Mouse (Mus musculus) CH12.LX (cell line): ENCODE measurements around the gene Cacng2. TPM values are rescaled to one million over a fixed set of nuclear protein-coding genes. Genes with fewer than 3 reads are reported as not detected.

Experiments
- DNase-seq: peaks from one replicate; pipeline ENCODE4 v3.0.0-alpha.2; 2013; ENCODE audit errors: extremely low read depth
- H3K27ac ChIP-seq: 2 replicates; pipeline ENCODE4 v1.5.1; 2012; ENCODE audit warnings: low read depth, mild to moderate bottlenecking, control low read depth, moderate library complexity; ENCODE audit not compliant: insufficient read depth
- H3K27me3 ChIP-seq: replicated peaks from 2 replicates; pipeline ENCODE3; 2012; ENCODE audit warnings: inconsistent platforms
- H3K36me3 ChIP-seq, 2 experiments: replicated peaks in 1 of 2; 2 replicates each; pipeline versions ENCODE3 to v1.6.1; 2012; ENCODE audit warnings: inconsistent platforms in 1 of 2, low read length in 1 of 2, mild to moderate bottlenecking in 1 of 2, mixed read lengths in 1 of 2, moderate library complexity in 1 of 2; ENCODE audit not compliant: control insufficient read depth in 1 of 2, insufficient read depth in 1 of 2
- H3K4me1 ChIP-seq, 2 experiments: 2 replicates each; pipeline ENCODE4 v1.6.1; 2012; ENCODE audit warnings: inconsistent platforms in 1 of 2, moderate library complexity in 1 of 2; ENCODE audit not compliant: insufficient read depth in 2 of 2, control insufficient read depth in 1 of 2
- H3K4me2 ChIP-seq: 2 replicates; pipeline ENCODE4 v1.6.1; 2012; ENCODE audit warnings: low read depth, mild to moderate bottlenecking, control low read depth; ENCODE audit not compliant: poor library complexity, insufficient read depth, severe bottlenecking
- H3K4me3 ChIP-seq, 3 experiments: fragments of 150-350 bp in 1 of 3; sonication (generic) in 1 of 3; replicated peaks in 1 of 3; 2 replicates each; pipeline versions ENCODE3 to v1.5.1; 2011 to 2012; ENCODE audit warnings: low read depth in 2 of 3, low read length in 2 of 3, mild to moderate bottlenecking in 2 of 3, moderate library complexity in 2 of 3, control low read depth in 1 of 3, improper control_type of control experiment in 1 of 3, inconsistent platforms in 1 of 3, mixed read lengths in 1 of 3; ENCODE audit not compliant: poor library complexity in 1 of 3
- H3K79me2 ChIP-seq: replicated peaks from 2 replicates; pipeline ENCODE4 v1.6.1; 2012; ENCODE audit warnings: mild to moderate bottlenecking, moderate library complexity; ENCODE audit not compliant: control insufficient read depth, poor library complexity, insufficient read depth, severe bottlenecking; ENCODE audit errors: extremely low read depth
- H3K9ac ChIP-seq: 2 replicates; pipeline ENCODE4 v1.6.1; 2012; ENCODE audit warnings: low read depth, mild to moderate bottlenecking, control low read depth, moderate library complexity; ENCODE audit not compliant: insufficient read depth
- H3K9me3 ChIP-seq: replicated peaks from 2 replicates; pipeline ENCODE3; 2012; ENCODE audit warnings: low read length, inconsistent platforms, mixed read lengths
- BHLHE40 ChIP-seq: IDR thresholded peaks from 2 replicates; pipeline ENCODE4 v1.6.1; 2011; ENCODE audit warnings: mild to moderate bottlenecking, low read depth, low read length, improper control_type of control experiment
- CHD1 ChIP-seq: IDR thresholded peaks from 2 replicates; pipeline ENCODE4 v1.6.1; 2012; ENCODE audit warnings: low read depth, low read length, improper control_type of control experiment, inconsistent platforms
- CHD2 ChIP-seq: IDR thresholded peaks from 2 replicates; pipeline ENCODE4 v1.6.1; 2011; ENCODE audit warnings: low read length, improper control_type of control experiment
- CTCF ChIP-seq, 2 experiments: IDR thresholded peaks in 1 of 2; conservative IDR thresholded peaks in 1 of 2; 2 replicates each; pipeline ENCODE4 v1.5.1; 2011 to 2012; ENCODE audit warnings: low read depth in 2 of 2, low read length in 2 of 2, improper control_type of control experiment in 1 of 2, inconsistent platforms in 1 of 2, mild to moderate bottlenecking in 1 of 2, moderate library complexity in 1 of 2
- ELF1 ChIP-seq: IDR thresholded peaks from 2 replicates; pipeline ENCODE4 v1.6.1; 2014; ENCODE audit warnings: low read depth, mild to moderate bottlenecking, inconsistent platforms, low read length, improper control_type of control experiment
- JUN ChIP-seq: IDR thresholded peaks from 2 replicates; pipeline ENCODE4 v1.6.1; 2011; ENCODE audit warnings: low read depth, mild to moderate bottlenecking, low read length, improper control_type of control experiment, moderate library complexity; ENCODE audit not compliant: insufficient read depth
- MAFK ChIP-seq: IDR thresholded peaks from 2 replicates; pipeline ENCODE4 v1.6.1; 2011; ENCODE audit warnings: low read length, improper control_type of control experiment; ENCODE audit not compliant: insufficient replicate concordance
- MAZ ChIP-seq: IDR thresholded peaks from 2 replicates; pipeline ENCODE4 v1.6.1; 2012; ENCODE audit warnings: low read depth, mild to moderate bottlenecking, inconsistent platforms, low read length, improper control_type of control experiment, moderate library complexity
- MXI1 ChIP-seq: IDR thresholded peaks from 2 replicates; pipeline ENCODE4 v1.6.1; 2011; ENCODE audit warnings: mild to moderate bottlenecking, low read depth, low read length, improper control_type of control experiment
- MYC ChIP-seq: IDR thresholded peaks from 2 replicates; pipeline ENCODE4 v1.6.1; 2011; ENCODE audit warnings: low read depth, mild to moderate bottlenecking, improper control_type of control experiment, low read length
- PAX5 ChIP-seq: IDR thresholded peaks from 2 replicates; pipeline ENCODE4 v1.6.1; 2012; ENCODE audit warnings: low read length, inconsistent platforms, mixed read lengths
- POLR2A ChIP-seq: IDR thresholded peaks from 2 replicates; pipeline ENCODE4 v1.6.1; 2011; ENCODE audit warnings: low read depth, mild to moderate bottlenecking, improper control_type of control experiment, low read length
- POLR2AphosphoS2 ChIP-seq: IDR thresholded peaks from 2 replicates; pipeline ENCODE4 v1.6.1; 2011; ENCODE audit warnings: low read depth, low read length, improper control_type of control experiment
- RAD21 ChIP-seq: IDR thresholded peaks from 2 replicates; pipeline ENCODE4 v1.6.1; 2011; ENCODE audit warnings: low read depth, mild to moderate bottlenecking, low read length, improper control_type of control experiment, moderate library complexity
- RCOR1 ChIP-seq: conservative IDR thresholded peaks from 2 replicates; pipeline ENCODE4 v1.6.1; 2012; ENCODE audit warnings: low read depth, mild to moderate bottlenecking, inconsistent platforms, low read length, improper control_type of control experiment
- SIN3A ChIP-seq: IDR thresholded peaks from 2 replicates; pipeline ENCODE4 v1.6.1; 2012; ENCODE audit warnings: low read length, improper control_type of control experiment, inconsistent platforms
- TBP ChIP-seq: conservative IDR thresholded peaks from 2 replicates; pipeline ENCODE4 v1.6.1; 2011; ENCODE audit warnings: low read depth, low read length, improper control_type of control experiment
- TCF12 ChIP-seq: IDR thresholded peaks from 2 replicates; pipeline ENCODE4 v1.6.1; 2014; ENCODE audit warnings: low read depth, mild to moderate bottlenecking, inconsistent platforms, low read length, improper control_type of control experiment
- USF1 ChIP-seq: IDR thresholded peaks from 2 replicates; pipeline ENCODE4 v1.6.1; 2014; ENCODE audit warnings: low read depth, mild to moderate bottlenecking, inconsistent platforms, low read length, improper control_type of control experiment
- USF2 ChIP-seq: conservative IDR thresholded peaks from 2 replicates; pipeline ENCODE4 v1.6.1; 2011; ENCODE audit warnings: low read depth, low read length, improper control_type of control experiment
- ZC3H11A ChIP-seq: IDR thresholded peaks from 2 replicates; pipeline ENCODE4 v1.6.1; 2012; ENCODE audit warnings: low read depth, mild to moderate bottlenecking, inconsistent platforms, low read length, improper control_type of control experiment
- ZKSCAN1 ChIP-seq: IDR thresholded peaks from 2 replicates; pipeline ENCODE4 v1.6.1; 2012; ENCODE audit warnings: low read depth, inconsistent platforms, low read length, improper control_type of control experiment, borderline replicate concordance
- ZNF384 ChIP-seq: IDR thresholded peaks from 2 replicates; pipeline ENCODE4 v1.6.1; 2012; ENCODE audit warnings: low read depth, low read length, improper control_type of control experiment, inconsistent platforms
- dilution Hi-C: fragments of 300-500 bp; cut with MboI; formaldehyde crosslinking; loops from 2 replicates; pipeline ENCODE4 v1.14.3; 2020; ENCODE audit warnings: low sequenced_read_pairs; ENCODE audit not compliant: extremely low pct_unique_long_range_greater_than_20kb, extremely low pct_ligation_motif_present
- in situ Hi-C: fragments of 300-500 bp; cut with MboI; formaldehyde crosslinking; loops from 3 replicates; pipeline ENCODE4 v1.14.3; 2019; ENCODE audit warnings: low sequenced_read_pairs, low pct_ligation_motif_present, low pct_unique_long_range_greater_than_20kb, mixed read lengths
- polyA plus RNA-seq: library from polyadenylated mRNA; unstranded; fragments of >175 nt; gene quantifications from 2 replicates; pipeline ENCODE4 v1.2.1, GENCODE M21; 2012; ENCODE audit warnings: low read depth; ENCODE audit not compliant: insufficient read length
- total RNA-seq, 2 experiments: library from RNA; depleted of rRNA; stranded (reverse); fragments of 300-350 nt in 1 of 2; fragments of >200 nt in 1 of 2; gene quantifications; 2 replicates each; pipeline ENCODE4 v1.2.3; 2012 to 2014

Cacng2 gene
- total and polyA plus RNA-seq, 3 experiments: not detected

- no peak overlapping the region for H3K4me3 ChIP-seq
- no peaks in the 10 kb centered on the region for H3K79me2 ChIP-seq
- H3K9ac ChIP-seq: no peak overlapping the region
- H3K36me3 ChIP-seq: no peaks in the 10 kb centered on the region
- no peak overlapping the region for H3K4me2 ChIP-seq
- in situ Hi-C loops (no loop called here), dilution Hi-C loops (no loop called here)
- no peak for TF ChIP-seq ZC3H11A
- TF ChIP-seq CTCF (conservative IDR thresholded peaks at IDR 0.05 in 1 of 2, IDR thresholded peaks at IDR 0.05 in 1 of 2; ENCODE audit: low read depth in 2 of 2, low read length in 2 of 2): no peak
- TF ChIP-seq POLR2AphosphoS2: no peak
- TF ChIP-seq USF1: no peak
- TF ChIP-seq ELF1: no peak
- TF ChIP-seq JUN: no peak
- TF ChIP-seq PAX5: no peak
- no peak for TF ChIP-seq BHLHE40
- no peak for TF ChIP-seq MAZ
- no peak for TF ChIP-seq ZKSCAN1
- no peak for TF ChIP-seq POLR2A
- TF ChIP-seq MYC: no peak
- TF ChIP-seq MXI1: no peak
- no peak for TF ChIP-seq ZNF384
- peaks cover 92% of the 10 kb centered on the region for H3K27me3 ChIP-seq
- no peak overlapping the region for H3K27ac ChIP-seq
- peaks cover 0 to 2% of the 10 kb centered on the region in 2 experiments; a peak in 1 of 4 replicates for H3K4me1 ChIP-seq
- H3K9me3 ChIP-seq: peaks cover 5% of the 10 kb centered on the region
- no peak for DNase-seq
These were observed 69.1 kb downstream of the Cacng2 start for GRCm38 (mm10) chr15:78050682-78051081.

- in situ Hi-C loops (no loop called here), dilution Hi-C loops (no loop called here)
- H3K27ac ChIP-seq: no peak overlapping the region
- no peak overlapping the region for H3K9ac ChIP-seq
- TF ChIP-seq POLR2AphosphoS2 (no peak), TCF12 (no peak), USF2 (no peak), MAFK (no peak), CHD1 (no peak), PAX5 (no peak), RAD21 (no peak), TBP (no peak), CHD2 (no peak), RCOR1 (no peak), ZC3H11A (no peak), SIN3A (no peak)
- H3K4me3 ChIP-seq: no peak overlapping the region
- no peak overlapping the region for H3K4me2 ChIP-seq
- H3K4me1 ChIP-seq: peaks cover 0 to 2% of the 10 kb centered on the region in 2 experiments; a peak in 1 of 4 replicates
- no peaks in the 10 kb centered on the region for H3K36me3 ChIP-seq
- no peaks in the 10 kb centered on the region for H3K79me2 ChIP-seq
- peaks cover 94% of the 10 kb centered on the region for H3K27me3 ChIP-seq
- no peak for DNase-seq
- H3K9me3 ChIP-seq: no peaks in the 10 kb centered on the region
These were observed 69.9 kb downstream of the Cacng2 start for GRCm38 (mm10) chr15:78049933-78050332.
